ENCODE assay signal across 21 mouse cellular contexts in the genomic region with DNA sequence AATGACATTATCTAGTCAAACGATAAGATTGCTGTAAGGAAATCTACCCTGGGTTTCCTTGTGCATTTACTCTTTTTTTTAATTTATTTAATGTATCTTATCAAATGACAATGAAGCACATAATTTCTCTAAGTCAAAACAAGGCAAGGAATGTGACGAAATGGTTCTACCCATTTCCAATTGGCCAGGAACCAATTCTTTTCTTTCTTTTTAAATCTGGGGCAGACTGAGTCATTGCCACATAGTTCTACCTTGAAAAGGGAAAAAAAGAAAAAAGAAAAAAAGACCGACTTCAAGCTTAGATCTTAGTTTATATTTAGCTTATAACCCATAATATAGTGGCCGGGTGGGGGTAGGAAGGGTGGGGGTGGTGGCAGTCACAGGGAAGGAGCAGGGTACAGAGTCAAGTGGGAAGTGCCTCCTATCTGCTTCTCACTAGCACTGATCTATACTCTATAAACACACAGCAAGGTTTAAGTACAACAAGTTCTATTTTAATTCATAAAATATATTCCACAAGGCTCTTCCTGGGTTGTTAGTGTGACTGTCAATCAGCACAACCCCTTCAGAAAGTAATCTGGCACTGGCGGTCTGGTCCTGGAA. TPM values are rescaled to one million over a fixed set of nuclear protein-coding genes. Genes with fewer than 3 reads are reported as not detected.
DNase-seq lines count a peak whose midpoint lies in the region; ATAC-seq and TF ChIP-seq lines count a peak whose summit lies in the region.
"Had no signal": no experiment of that assay in that cellular context is flagged by ENCODE, and none has a peak within 500 bp of the region (broad histone marks: within the 10 kb centered on the region; RNA-seq: fewer than 3 reads in every experiment).

No protein-coding gene starts in this region.

- H3K4me2 ChIP-seq in heart, embryonic 11.5 days = no peak overlapping the region
- H3K4me2 ChIP-seq in kidney, embryonic 16.5 days (replicated peaks; ENCODE audit: low read depth, low read length) = no peak overlapping the region
- H3K4me2 ChIP-seq: embryonic facial prominence, embryonic 12.5 days; heart, embryonic 15.5 days; limb, embryonic 15.5 days; midbrain, embryonic 13.5 days had no signal

- TF ChIP-seq EP300 in heart, adult 2 months (IDR thresholded peaks at IDR 0.05; ENCODE audit: insufficient read depth, low read depth, low read length) = no peak

- no peaks in the 10 kb centered on the region for H3K27me3 ChIP-seq in heart, embryonic 11.5 days (ENCODE audit: control insufficient read depth, insufficient read depth, low read length)
- no peaks in the 10 kb centered on the region for H3K27me3 ChIP-seq in heart, adult 2 months (ENCODE audit: control insufficient read depth, insufficient read depth, low read length)
- H3K27me3 ChIP-seq in kidney, embryonic 16.5 days (ENCODE audit: insufficient read depth, low read length) = no peaks in the 10 kb centered on the region
- no peaks in the 10 kb centered on the region for H3K27me3 ChIP-seq in small intestine, adult 2 months (ENCODE audit: control insufficient read depth, insufficient read depth, low read length)
- H3K27me3 ChIP-seq: embryonic facial prominence, embryonic 12.5 days; heart, embryonic 15.5 days; limb, embryonic 15.5 days; midbrain, embryonic 13.5 days had no signal

- H3K79me2 ChIP-seq in heart, adult 2 months (replicated peaks; ENCODE audit: control insufficient read depth, insufficient read depth, low read length) = no peaks in the 10 kb centered on the region

- no peak for TF ChIP-seq POLR2A in heart, adult 2 months (IDR thresholded peaks at IDR 0.05; ENCODE audit: insufficient read depth, low read depth, low read length)
- TF ChIP-seq POLR2A in small intestine, adult 2 months (IDR thresholded peaks at IDR 0.05; ENCODE audit: low read depth, low read length) = no peak

- intact Hi-C loops in heart, adult 2 months (cut with DNase I) = no loop called here

- no peak overlapping the region for H3K4me3 ChIP-seq in heart, embryonic 11.5 days (ENCODE audit: low read depth, low read length)
- H3K4me3 ChIP-seq in heart, adult 2 months = no peak overlapping the region
- no peak overlapping the region for H3K4me3 ChIP-seq in kidney, embryonic 16.5 days (ENCODE audit: low read length)
- no peak overlapping the region for H3K4me3 ChIP-seq in small intestine, adult 2 months (ENCODE audit: low read depth, low read length)
- H3K4me3 ChIP-seq: embryonic facial prominence, embryonic 12.5 days; gastrocnemius, adult 2 months; heart, embryonic 15.5 days; limb, embryonic 15.5 days; midbrain, embryonic 13.5 days had no signal

- peaks cover 22% of the 10 kb centered on the region for H3K36me3 ChIP-seq in heart, embryonic 11.5 days (ENCODE audit: control insufficient read depth, insufficient read depth, low read length)
- H3K36me3 ChIP-seq in heart, adult 2 months (ENCODE audit: control insufficient read depth, insufficient read depth, low read length) = peaks cover 6% of the 10 kb centered on the region
- peaks cover 22% of the 10 kb centered on the region for H3K36me3 ChIP-seq in kidney, embryonic 16.5 days (ENCODE audit: insufficient read depth, low read length)
- H3K36me3 ChIP-seq in small intestine, adult 2 months (ENCODE audit: control insufficient read depth, insufficient read depth, low read length) = peaks cover 11% of the 10 kb centered on the region

- no peak for ATAC-seq in heart, embryonic 11.5 days (replicated peaks; ENCODE audit: insufficient number of reproducible peaks, low FRiP score, low TSS enrichment)
- no peak for ATAC-seq in kidney, embryonic 16.5 days (ENCODE audit: low FRiP score, low TSS enrichment)
- ATAC-seq: CD4-positive, CD25-positive, alpha-beta regulatory T cell, adult 4 months; midbrain, embryonic 13.5 days had no signal

- H3K9me3 ChIP-seq in heart, embryonic 11.5 days (replicated peaks; ENCODE audit: control insufficient read depth, low read length) = no peaks in the 10 kb centered on the region
- no peaks in the 10 kb centered on the region for H3K9me3 ChIP-seq in kidney, embryonic 16.5 days (ENCODE audit: low read length)
- H3K9me3 ChIP-seq: embryonic facial prominence, embryonic 12.5 days; heart, embryonic 15.5 days; limb, embryonic 15.5 days; midbrain, embryonic 13.5 days had no signal

- H3K4me1 ChIP-seq in heart, embryonic 11.5 days (ENCODE audit: control insufficient read depth, insufficient read depth, low read length) = peaks cover 23% of the 10 kb centered on the region
- H3K4me1 ChIP-seq in heart, adult 2 months (ENCODE audit: control insufficient read depth, insufficient read depth, low read length) = peaks cover 6% of the 10 kb centered on the region
- peaks cover 22% of the 10 kb centered on the region for H3K4me1 ChIP-seq in kidney, embryonic 16.5 days (ENCODE audit: insufficient read depth, low read length)
- peaks cover 16% of the 10 kb centered on the region; the same call in 1 of the 2 replicates for H3K4me1 ChIP-seq in small intestine, adult 2 months (ENCODE audit: control insufficient read depth, insufficient read depth, insufficient read length, low read length)

- H3K9ac ChIP-seq in heart, embryonic 11.5 days (ENCODE audit: low read depth, low read length) = no peak overlapping the region
- no peak overlapping the region for H3K9ac ChIP-seq in heart, adult 2 months (ENCODE audit: low read depth, low read length)
- no peak overlapping the region for H3K9ac ChIP-seq in kidney, embryonic 16.5 days (replicated peaks; ENCODE audit: low read length)
- H3K9ac ChIP-seq: embryonic facial prominence, embryonic 12.5 days; heart, embryonic 15.5 days; limb, embryonic 15.5 days; midbrain, embryonic 13.5 days had no signal

- no peak for TF ChIP-seq CTCF in heart, adult 2 months (IDR thresholded peaks at IDR 0.05)
- no peak for TF ChIP-seq CTCF in small intestine, adult 2 months (IDR thresholded peaks at IDR 0.05; ENCODE audit: extremely low read depth, insufficient read length, insufficient replicate concordance, low read depth, low read length)

- 0 out of 2 replicates have a peak overlapping the region, but pooled peaks have one; percentile 41 for H3K27ac ChIP-seq in heart, embryonic 11.5 days (ENCODE audit: low read depth, low read length)
- H3K27ac ChIP-seq in heart, adult 2 months = no peak overlapping the region
- H3K27ac ChIP-seq in kidney, embryonic 16.5 days (ENCODE audit: low read length) = peak overlapping the region; percentile 41; the same call in 1 of the 2 replicates
- peak overlapping the region; percentile 98 for H3K27ac ChIP-seq in small intestine, adult 2 months (ENCODE audit: insufficient read depth, low read depth, low read length)
- H3K27ac ChIP-seq: embryonic facial prominence, embryonic 12.5 days; gastrocnemius, adult 2 months; heart, embryonic 15.5 days; limb, embryonic 15.5 days; midbrain, embryonic 13.5 days had no signal

- DNase-seq in heart, adult 2 months = no peak
- DNase-seq in kidney, postnatal 14 days = no peak
- peak; percentile 59 for DNase-seq in brain, adult 2 months (ENCODE audit: low read depth, low spot score)
- DNase-seq in right cerebral cortex, postnatal 14 days = no peak
- DNase-seq in ovary, postnatal 10 days (ENCODE audit: low spot score) = no peak
- DNase-seq: cerebellum, adult 18-20 months; cerebellum, postnatal 25 days; gastrocnemius, adult 2 months; left cerebral cortex, postnatal 4 days; lung, adult 18-20 months; right cerebral cortex, postnatal 25 days; thymus, adult 18-20 months; thymus, postnatal 4 days had no signal

- 46% methylated on average over 5 of the region's 5 CpGs for WGBS in heart, embryonic 11.5 days (ENCODE audit: insufficient replicate concordance)
- WGBS in heart, adult 2 months = 37% methylated on average over 5 of the region's 5 CpGs
- WGBS in kidney, embryonic 16.5 days = 58% methylated on average over 5 of the region's 5 CpGs
- 17% methylated on average over 5 of the region's 5 CpGs for WGBS in small intestine, adult 2 months

RNA-seq across cellular contexts. Expression of a gene that starts 32.4 kb away (rescaled TPM):
- 113 and 140 TPM in 2 replicates for polyA plus RNA-seq in heart, embryonic 11.5 days (2014; fragmentation: Nextera tagmentation; extraction: Ambion mirVana)
- 10 to 100 TPM; 80.5 to 89.7 TPM for total RNA-seq in heart, adult 2 months (2021)
- polyA plus RNA-seq in heart, adult 2 months (2012; rRNA removed) = 9.1 and 18.3 TPM in 2 replicates
- 151 and 156 TPM in 2 replicates for polyA plus RNA-seq in kidney, embryonic 16.5 days (2015; fragmentation: Nextera tagmentation; extraction: Ambion mirVana)
- polyA plus RNA-seq in small intestine, adult 2 months (2012; rRNA removed) = 1.4 and 2.5 TPM in 2 replicates

RNA-seq across cellular contexts. Expression of a gene that starts 52.3 kb away (rescaled TPM):
- polyA plus RNA-seq in heart, embryonic 11.5 days (2014; fragmentation: Nextera tagmentation; extraction: Ambion mirVana) = 11.4 and 11.8 TPM in 2 replicates
- total RNA-seq in heart, adult 2 months (2021) = 10 to 100 TPM; 28.9 to 33.6 TPM
- 12.8 and 18.8 TPM in 2 replicates for polyA plus RNA-seq in heart, adult 2 months (2012; rRNA removed)
- polyA plus RNA-seq in kidney, embryonic 16.5 days (2015; fragmentation: Nextera tagmentation; extraction: Ambion mirVana) = 12.9 and 14.7 TPM in 2 replicates
- polyA plus RNA-seq in small intestine, adult 2 months (2012; rRNA removed) = 12.5 and 17.2 TPM in 2 replicates
